Mouse (Mus musculus) lung, postnatal 0 days (tissue): ENCODE data around the gene Rem1. TPM values are rescaled to one million over a fixed set of nuclear protein-coding genes. Genes with fewer than 3 reads are reported as not detected.

ENCODE experiments used
- ATAC-seq: fragments of 200-750 bp; cut with Nextera tagmentation; 2 replicates; pipeline ENCODE4 v1.8.0; 2017; ENCODE audit warnings: moderate library complexity
- DNase-seq: peaks from one replicate; pipeline ENCODE4 v3.0.0-alpha.2; 2016; ENCODE audit warnings: low spot score
- H3K27ac ChIP-seq: fragments of 300-500 bp; sonication (generic); 2 replicates; pipeline ENCODE4 v1.5.1; 2014; ENCODE audit warnings: antibody characterized with exemption, mild to moderate bottlenecking, low read length, mixed read lengths
- H3K27me3 ChIP-seq: fragments of 300-500 bp; sonication (generic); replicated peaks from 2 replicates; pipeline ENCODE4 v1.6.1; 2014; ENCODE audit warnings: low read length, mixed read lengths; ENCODE audit not compliant: insufficient read depth
- H3K36me3 ChIP-seq: fragments of 300-500 bp; sonication (generic); 2 replicates; pipeline ENCODE4 v1.6.1; 2014; ENCODE audit warnings: low read length, mixed read lengths; ENCODE audit not compliant: insufficient read depth
- H3K4me1 ChIP-seq: fragments of 300-500 bp; sonication (generic); 2 replicates; pipeline ENCODE4 v1.6.1; 2014; ENCODE audit warnings: antibody characterized with exemption, low read depth, low read length, mixed read lengths; ENCODE audit not compliant: insufficient read depth
- H3K4me2 ChIP-seq: fragments of 300-500 bp; sonication (generic); replicated peaks from 2 replicates; pipeline ENCODE4 v1.6.1; 2014; ENCODE audit warnings: low read depth, mild to moderate bottlenecking, low read length, moderate library complexity, mixed read lengths
- H3K4me3 ChIP-seq: fragments of 300-500 bp; sonication (generic); 2 replicates; pipeline ENCODE4 v1.5.1; 2014; ENCODE audit warnings: low read depth, low read length
- H3K9ac ChIP-seq: fragments of 300-500 bp; sonication (generic); replicated peaks from 2 replicates; pipeline ENCODE4 v1.6.1; 2014; ENCODE audit warnings: low read depth, mild to moderate bottlenecking
- H3K9me3 ChIP-seq: fragments of 300-500 bp; sonication (generic); 2 replicates; pipeline ENCODE4 v1.6.1; 2016; ENCODE audit warnings: low read length, mixed read lengths
- CTCF ChIP-seq: IDR thresholded peaks from 2 replicates; pipeline ENCODE4 v1.5.1; 2016; ENCODE audit warnings: antibody characterized with exemption, mild to moderate bottlenecking
- EP300 ChIP-seq: IDR thresholded peaks from 2 replicates; pipeline ENCODE4 v1.6.1; 2016; ENCODE audit warnings: antibody characterized with exemption, mild to moderate bottlenecking, control low read depth
- WGBS: fragments of 180-500 bp; shearing (Covaris S2); extraction: QIAGEN DNeasy Blood & Tissue Kit; methylation state at CpG from one replicate; pipeline ENCODE4 v1.1.7; 2014; 5-methylcytosine and 5-hydroxymethylcytosine counted together
- polyA plus RNA-seq: library from polyadenylated mRNA; unstranded; fragments of >200 nt; fragmentation: Nextera tagmentation; extraction: Ambion mirVana; gene quantifications from 2 replicates; pipeline ENCODE4 v1.2.1, GENCODE M21; 2015

The Rem1 gene
- polyA plus RNA-seq, 1 experiment from 2014 or later, result 34.0 TPM

DNA sequence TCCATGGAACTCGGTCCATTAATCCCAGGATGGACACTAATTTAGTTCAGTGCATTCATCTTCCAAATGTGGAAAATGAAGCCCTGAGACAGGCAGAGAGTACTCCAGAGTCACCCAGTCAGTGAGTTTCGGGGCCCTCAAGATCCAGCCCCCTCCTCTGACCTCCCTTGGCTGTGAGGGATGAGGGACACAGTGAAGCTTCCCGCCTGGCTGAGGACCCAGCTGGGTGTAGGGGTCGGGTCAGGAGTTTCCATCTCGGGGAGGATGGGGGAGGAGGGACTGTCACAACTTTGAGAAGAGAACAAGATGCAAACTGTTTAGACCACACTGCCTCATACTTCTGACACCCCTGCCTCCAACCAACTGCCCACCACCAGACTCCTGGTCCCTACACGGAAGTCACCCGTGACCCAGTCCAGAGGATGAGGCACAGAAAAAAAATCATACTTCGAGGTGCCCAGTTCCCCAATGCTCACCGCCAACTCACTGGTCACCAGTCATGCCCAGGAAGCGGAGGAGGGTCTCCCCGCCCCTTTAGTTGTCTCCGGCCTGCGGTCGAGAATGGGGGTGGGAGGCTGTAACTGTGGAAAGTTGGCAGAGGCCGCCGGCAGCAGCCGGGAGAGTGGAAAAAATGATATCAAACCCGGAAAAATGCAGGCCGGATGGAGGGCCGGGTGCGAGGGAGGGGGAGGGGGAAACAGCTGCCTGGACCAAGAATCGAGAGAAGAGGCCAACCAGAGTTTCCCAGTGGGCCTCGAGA, 9.7 kb downstream of the Rem1 start:
- peak; percentile 90 for ATAC-seq
- Histone ChIP-seq H3K4me3 (no peak overlapping the region), H3K4me1 (peaks cover 5% of the 10 kb centered on the region; the same call in 1 of the 2 replicates), H3K9ac (no peak overlapping the region), H3K27me3 (no peaks in the 10 kb centered on the region), H3K27ac (peak overlapping the region; percentile 88), H3K36me3 (0 out of 2 replicates have a peak, but pooled peaks cover 3% of the 10 kb centered on the region), H3K4me2 (0 out of 2 replicates have a peak overlapping the region, but pooled peaks have one; percentile 12), H3K9me3 (no peaks in the 10 kb centered on the region)
- TF ChIP-seq EP300 (no peak; the same call in none of the 2 replicates), CTCF (no peak)
- DNase-seq, result peak; percentile 92
- 38% methylated on average over 23 of the region's 23 CpGs for WGBS

DNA sequence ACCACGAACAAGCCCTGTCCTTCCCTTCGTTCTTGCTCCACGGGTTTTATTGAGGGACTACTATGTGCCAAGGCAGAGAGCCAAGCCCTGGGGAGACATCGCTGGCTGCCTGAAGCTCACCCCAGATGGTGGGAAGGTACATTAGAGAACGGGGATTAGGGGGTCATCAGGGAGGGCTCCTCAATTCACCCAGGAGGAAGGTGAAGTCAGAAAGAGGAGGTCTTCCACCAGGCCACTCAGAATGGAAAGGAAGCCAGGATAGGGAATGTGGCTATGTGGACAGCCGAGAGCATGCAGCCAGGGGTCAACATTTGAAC, 10.2 kb downstream of the Rem1 start:
- 54% methylated on average over 6 of the region's 6 CpGs for WGBS
- Histone ChIP-seq H3K36me3 (0 out of 2 replicates have a peak, but pooled peaks cover 3% of the 10 kb centered on the region), H3K4me2 (no peak overlapping the region), H3K4me1 (peaks cover 5% of the 10 kb centered on the region; the same call in 1 of the 2 replicates), H3K27me3 (no peaks in the 10 kb centered on the region), H3K27ac (peak overlapping the region; percentile 88), H3K4me3 (no peak overlapping the region), H3K9me3 (no peaks in the 10 kb centered on the region), H3K9ac (no peak overlapping the region)
- DNase-seq (no peak), ATAC-seq (no peak)
- no peak for TF ChIP-seq CTCF
- no peak for TF ChIP-seq EP300

DNA sequence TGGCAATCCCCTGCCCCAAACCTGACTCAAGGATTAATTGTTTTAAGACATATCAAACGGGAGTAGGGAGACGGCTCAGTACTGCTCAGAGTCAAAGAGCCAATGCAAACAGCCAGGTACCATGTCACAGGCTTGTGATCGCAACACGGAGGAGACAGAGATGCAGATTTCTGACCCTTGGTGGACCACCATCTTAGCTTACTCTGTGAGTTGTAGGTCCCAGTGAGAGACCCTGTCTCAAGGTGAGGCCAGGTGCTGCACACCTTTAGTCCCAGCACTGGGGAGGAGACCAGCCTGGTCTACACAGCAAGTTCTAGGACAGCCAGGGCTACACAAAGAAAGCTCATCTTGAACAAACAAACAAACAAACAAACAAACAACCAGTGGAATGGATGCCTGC, 10.6 kb downstream of the Rem1 start:
- H3K4me1 ChIP-seq, result peaks cover 5% of the 10 kb centered on the region; the same call in 1 of the 2 replicates

DNA sequence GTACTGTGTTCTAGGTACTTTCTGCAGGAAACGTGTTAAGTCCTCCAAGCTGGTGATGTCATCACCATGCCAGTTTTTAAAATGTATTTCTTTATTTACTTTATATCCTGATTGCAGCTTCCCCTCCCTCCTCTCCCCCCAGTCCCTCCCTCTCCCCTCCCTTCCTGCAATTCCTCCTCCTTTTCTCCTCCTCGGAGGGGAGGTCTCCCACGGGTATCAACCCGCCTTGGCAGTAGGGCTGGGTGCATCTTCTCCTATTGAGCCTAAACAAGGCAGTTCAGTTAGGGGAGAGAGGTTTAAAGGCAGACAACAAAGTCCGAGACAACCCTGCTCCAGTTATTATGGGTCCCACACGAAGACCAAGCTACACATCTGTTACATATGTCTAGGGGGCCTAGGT, 12.1 kb downstream of the Rem1 start:
- DNase-seq (peak; percentile 51), ATAC-seq (no peak)
- peak overlapping the region; percentile 81 for H3K27ac ChIP-seq
- no peak overlapping the region for H3K4me3 ChIP-seq
- H3K9me3 ChIP-seq, result no peaks in the 10 kb centered on the region
- H3K9ac ChIP-seq, result no peak overlapping the region
- no peaks in the 10 kb centered on the region for H3K27me3 ChIP-seq
- H3K4me1 ChIP-seq, result peaks cover 5% of the 10 kb centered on the region; the same call in 1 of the 2 replicates
- 0 out of 2 replicates have a peak, but pooled peaks cover 3% of the 10 kb centered on the region for H3K36me3 ChIP-seq
- TF ChIP-seq CTCF, result no peak
- TF ChIP-seq EP300, result no peak
- 43% methylated on average over 6 of the region's 6 CpGs for WGBS
- H3K4me2 ChIP-seq, result no peak overlapping the region

More for the DNA sequence above, 10.6 kb downstream of the Rem1 start:
- DNase-seq (no peak), ATAC-seq (no peak)
- Histone ChIP-seq H3K36me3 (0 out of 2 replicates have a peak, but pooled peaks cover 3% of the 10 kb centered on the region), H3K4me3 (no peak overlapping the region), H3K27ac (peak overlapping the region; percentile 88), H3K9ac (no peak overlapping the region), H3K4me2 (no peak overlapping the region), H3K9me3 (no peaks in the 10 kb centered on the region), H3K27me3 (no peaks in the 10 kb centered on the region)
- TF ChIP-seq EP300, result no peak
- TF ChIP-seq CTCF, result no peak
- 77% methylated on average over 4 of the region's 4 CpGs for WGBS

DNA sequence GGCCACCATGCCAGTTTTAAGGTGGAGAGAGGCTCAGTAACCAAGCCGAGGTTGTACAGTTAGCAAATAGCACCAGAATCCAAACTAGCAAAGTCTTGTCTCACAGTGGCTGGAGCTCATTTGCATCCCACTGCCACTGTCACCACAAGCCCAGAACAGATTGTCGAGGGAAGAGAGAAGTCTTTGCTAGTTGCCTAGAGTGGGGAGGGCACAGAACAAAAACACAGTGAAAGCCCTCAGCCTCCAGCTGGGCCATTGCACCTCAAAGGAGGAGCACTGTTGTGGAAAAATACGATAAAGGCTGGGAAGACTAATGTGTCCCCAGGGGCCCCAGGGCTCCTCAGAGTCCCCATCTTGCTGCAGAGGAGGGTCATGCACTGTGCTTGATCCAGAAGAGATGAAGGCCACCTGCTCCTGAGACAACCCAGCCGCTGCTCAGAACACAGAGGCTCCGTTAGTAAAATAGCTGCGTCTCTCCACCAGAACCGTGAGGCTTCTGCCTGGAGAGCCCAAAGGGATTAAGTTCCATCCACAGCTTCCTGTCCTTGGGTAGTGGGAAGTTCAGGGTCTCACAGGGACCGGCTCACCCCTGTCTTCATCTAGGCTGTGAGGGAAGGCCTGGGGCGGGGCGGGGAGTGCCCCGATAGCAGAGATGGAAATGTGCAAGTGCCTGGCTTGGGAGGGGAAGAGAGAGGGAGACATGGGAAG, 12.8 kb downstream of the Rem1 start:
- H3K4me1 ChIP-seq, result peaks cover 5% of the 10 kb centered on the region; the same call in 1 of the 2 replicates
- H3K27ac ChIP-seq, result peak overlapping the region; percentile 81
- H3K36me3 ChIP-seq, result no peaks in the 10 kb centered on the region
- H3K4me2 ChIP-seq, result no peak overlapping the region
- WGBS, result 29% methylated on average over 11 of the region's 11 CpGs
- no peaks in the 10 kb centered on the region for H3K27me3 ChIP-seq
- no peak overlapping the region for H3K4me3 ChIP-seq
- H3K9me3 ChIP-seq, result no peaks in the 10 kb centered on the region
- no peak overlapping the region for H3K9ac ChIP-seq
- peak; percentile 29 for ATAC-seq
- TF ChIP-seq EP300, result no peak
- TF ChIP-seq CTCF, result no peak
- peak; percentile 53 for DNase-seq

DNA sequence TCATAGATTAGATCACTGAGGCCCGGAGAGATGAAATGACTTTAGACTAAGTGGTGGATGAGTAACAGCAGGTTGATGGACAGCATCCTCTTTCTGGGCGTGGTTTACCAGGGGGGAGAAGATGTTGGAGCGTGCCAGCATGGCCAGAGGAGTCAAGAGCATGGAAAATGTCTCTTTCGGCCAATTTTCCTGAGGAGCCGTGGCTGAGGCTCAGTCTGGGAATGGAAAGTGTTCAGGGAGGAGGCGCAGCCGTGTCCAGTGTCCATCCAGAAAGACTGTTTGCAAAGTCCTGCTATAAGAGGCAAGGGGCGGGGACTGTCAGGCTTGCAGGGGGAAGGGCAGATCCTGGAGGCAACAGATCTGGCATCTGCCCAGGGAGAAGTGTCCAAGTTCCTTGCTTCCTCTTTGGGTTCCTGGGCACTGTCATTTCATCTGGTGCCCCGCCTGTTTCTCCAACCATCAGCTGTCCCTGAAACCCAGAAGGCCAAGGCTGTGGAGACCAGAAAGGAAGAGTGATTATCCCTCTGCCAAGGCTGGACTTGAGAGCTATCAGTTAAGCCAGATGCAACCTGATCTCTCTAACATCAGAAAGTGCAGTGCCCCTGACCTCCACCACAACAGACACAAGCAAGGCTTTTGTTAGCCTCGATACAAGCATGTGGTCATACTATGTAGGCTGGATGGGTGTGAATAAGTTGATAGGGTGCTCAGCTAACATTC, 26.3 kb downstream of the Rem1 start:
- ATAC-seq (peak; percentile 93), DNase-seq (peak; percentile 96)
- no peak for TF ChIP-seq EP300
- 0 out of 2 replicates have a peak, but pooled peaks have one; percentile 1 for TF ChIP-seq CTCF
- Histone ChIP-seq H3K27ac (peak overlapping the region; percentile 11; the same call in 1 of the 2 replicates), H3K4me2 (no peak overlapping the region), H3K36me3 (no peaks in the 10 kb centered on the region), H3K4me3 (no peak overlapping the region), H3K9me3 (no peaks in the 10 kb centered on the region), H3K27me3 (no peaks in the 10 kb centered on the region), H3K4me1 (no peaks in the 10 kb centered on the region), H3K9ac (no peak overlapping the region)
- WGBS, result 33% methylated on average over 10 of the region's 10 CpGs
